Comparison of ENCODE assay signal across 17 mouse cellular contexts in the genomic region with DNA sequence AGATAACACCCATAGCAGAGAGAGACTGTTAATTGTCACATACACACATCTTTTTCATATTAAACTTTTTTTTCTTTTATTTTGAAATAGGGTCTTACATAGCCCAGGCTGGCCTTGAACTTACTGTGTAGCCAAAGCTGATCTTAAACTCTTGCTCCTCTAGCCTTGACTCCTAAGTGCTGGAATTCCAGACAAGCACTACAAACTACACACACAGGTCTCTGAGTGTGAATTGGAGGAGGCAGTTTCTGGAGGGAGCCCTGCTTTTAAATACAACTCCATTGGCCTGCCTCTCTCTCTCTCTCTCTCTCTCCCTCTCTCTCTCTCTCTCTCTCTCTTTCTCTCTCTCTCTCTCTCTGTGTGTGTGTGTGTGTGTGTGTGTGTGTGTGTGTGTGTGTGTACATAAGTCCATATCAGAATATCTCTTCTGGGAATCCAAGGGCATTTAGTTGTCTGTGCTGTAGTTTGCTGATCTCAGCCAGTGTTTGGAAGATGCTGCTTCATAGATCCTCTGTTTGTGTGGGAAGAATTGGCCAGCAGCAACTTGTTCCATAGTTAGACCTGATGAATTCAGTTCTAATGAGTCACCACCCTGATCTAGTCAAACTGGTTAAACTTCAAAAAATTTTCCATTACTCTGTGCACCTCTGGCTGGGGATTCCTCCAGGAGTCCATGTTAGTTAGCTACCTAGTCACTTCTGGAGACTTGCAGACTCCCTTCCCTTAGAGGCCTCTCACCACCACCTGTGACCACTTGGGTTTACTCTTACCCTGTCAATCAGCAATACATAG. TPM values are rescaled to one million over a fixed set of nuclear protein-coding genes. Genes with fewer than 3 reads are reported as not detected.
A peak's percentile ranks its signal among the peaks of the same experiment; 100 is the strongest.
DNase-seq lines count a peak whose midpoint lies in the region; ATAC-seq and TF ChIP-seq lines count a peak whose summit lies in the region.
"Had no signal": no experiment of that assay in that cellular context is flagged by ENCODE, and none has a peak within 500 bp of the region (broad histone marks: within the 10 kb centered on the region; RNA-seq: fewer than 3 reads in every experiment).

No protein-coding gene starts in this region.

- no peak overlapping the region for H3K4me3 ChIP-seq in intestine, embryonic 14.5 days (ENCODE audit: low read depth, low read length)
- H3K4me3 ChIP-seq in intestine, postnatal 0 days (ENCODE audit: low read depth, low read length), result no peak overlapping the region
- no peak overlapping the region for H3K4me3 ChIP-seq in lung, adult 2 months (replicated peaks; ENCODE audit: extremely low read depth, low read depth, low read length)
- no peak overlapping the region for H3K4me3 ChIP-seq in stomach, embryonic 14.5 days (ENCODE audit: low read depth, low read length)

- TF ChIP-seq CTCF in intestine, postnatal 0 days (IDR thresholded peaks at IDR 0.05; ENCODE audit: low read depth), result no peak
- TF ChIP-seq CTCF in lung, adult 2 months (IDR thresholded peaks at IDR 0.05; ENCODE audit: insufficient read depth, low read length), result no peak

- no peak overlapping the region for H3K9ac ChIP-seq in intestine, embryonic 14.5 days (ENCODE audit: low read length)
- H3K9ac ChIP-seq in intestine, postnatal 0 days (ENCODE audit: low read depth, low read length), result no peak overlapping the region
- no peak overlapping the region for H3K9ac ChIP-seq in stomach, embryonic 14.5 days (replicated peaks; ENCODE audit: low read depth, low read length)

- no peaks in the 10 kb centered on the region for H3K36me3 ChIP-seq in intestine, embryonic 14.5 days (ENCODE audit: control insufficient read depth, insufficient read depth, low read length)
- no peaks in the 10 kb centered on the region for H3K36me3 ChIP-seq in intestine, postnatal 0 days (ENCODE audit: control insufficient read depth, insufficient read depth)
- H3K36me3 ChIP-seq in stomach, embryonic 14.5 days (ENCODE audit: control insufficient read depth, insufficient read depth, low read length), result no peaks in the 10 kb centered on the region
- H3K36me3 ChIP-seq: liver, embryonic 13.5 days had no signal

- H3K9me3 ChIP-seq in intestine, embryonic 14.5 days (ENCODE audit: control insufficient read depth, low read length), result no peaks in the 10 kb centered on the region
- H3K9me3 ChIP-seq in intestine, postnatal 0 days (ENCODE audit: control insufficient read depth), result no peaks in the 10 kb centered on the region
- no peaks in the 10 kb centered on the region for H3K9me3 ChIP-seq in stomach, embryonic 14.5 days (ENCODE audit: control insufficient read depth, low read depth, low read length)
- H3K9me3 ChIP-seq: liver, embryonic 13.5 days had no signal

- 0 out of 2 replicates have a peak overlapping the region, but pooled peaks have one; percentile 76 for H3K4me2 ChIP-seq in intestine, embryonic 14.5 days (ENCODE audit: low read length)
- no peak overlapping the region for H3K4me2 ChIP-seq in intestine, postnatal 0 days (replicated peaks; ENCODE audit: low read depth)
- peak overlapping the region; percentile 69; the same call in 1 of the 2 replicates for H3K4me2 ChIP-seq in stomach, embryonic 14.5 days (replicated peaks; ENCODE audit: low read depth, low read length)

- TF ChIP-seq POLR2A in lung, adult 2 months (IDR thresholded peaks at IDR 0.05; ENCODE audit: borderline replicate concordance, extremely low read depth, low read depth, low read length), result no peak

- DNase-seq in intestine, embryonic 14.5 days (ENCODE audit: low spot score), result no peak
- DNase-seq in lung, postnatal 36 days, result peak; percentile 39
- no peak for DNase-seq in lung, adult 2 months
- DNase-seq in brain, adult 2 months (ENCODE audit: low read depth, low spot score), result peak; percentile 66
- DNase-seq in cerebellum, adult 18-20 months, result no peak
- DNase-seq: cerebellum, adult 2 months; gastrocnemius, postnatal 36 days; kidney, postnatal 4 days; right cerebral cortex, postnatal 25 days had no signal

- no peaks in the 10 kb centered on the region; the same call in 1 of the 2 replicates for H3K27me3 ChIP-seq in intestine, embryonic 14.5 days (replicated peaks; ENCODE audit: control insufficient read depth, insufficient read depth, low read length)
- H3K27me3 ChIP-seq in intestine, postnatal 0 days (replicated peaks; ENCODE audit: control insufficient read depth, insufficient read depth, low read length), result no peaks in the 10 kb centered on the region
- no peaks in the 10 kb centered on the region for H3K27me3 ChIP-seq in stomach, embryonic 14.5 days (ENCODE audit: control insufficient read depth, insufficient read depth, low read length)

- H3K27ac ChIP-seq in intestine, embryonic 14.5 days (ENCODE audit: low read depth), result no peak overlapping the region
- H3K27ac ChIP-seq in intestine, postnatal 0 days (ENCODE audit: low read depth, low read length), result no peak overlapping the region; the same call in none of the 2 replicates
- H3K27ac ChIP-seq in stomach, embryonic 14.5 days (ENCODE audit: low read length), result peak overlapping the region; percentile 39; the same call in 1 of the 2 replicates

- peaks cover 5% of the 10 kb centered on the region for H3K4me1 ChIP-seq in intestine, embryonic 14.5 days (replicated peaks; ENCODE audit: control insufficient read depth, insufficient read depth, low read length)
- 0 out of 2 replicates have a peak, but pooled peaks cover 2% of the 10 kb centered on the region for H3K4me1 ChIP-seq in intestine, postnatal 0 days (replicated peaks; ENCODE audit: control insufficient read depth, insufficient read depth, low read length)
- no peaks in the 10 kb centered on the region for H3K4me1 ChIP-seq in lung, adult 2 months (ENCODE audit: control insufficient read depth, insufficient read depth, low read length)
- H3K4me1 ChIP-seq in stomach, embryonic 14.5 days (ENCODE audit: control insufficient read depth, insufficient read depth, low read length), result peaks cover 14% of the 10 kb centered on the region; the same call in 1 of the 2 replicates

- no peak for ATAC-seq in intestine, embryonic 14.5 days (replicated peaks; ENCODE audit: low FRiP score, low TSS enrichment, low read depth)
- ATAC-seq in intestine, postnatal 0 days, result no peak
- ATAC-seq in stomach, embryonic 14.5 days (ENCODE audit: insufficient number of reproducible peaks, insufficient read depth, low FRiP score, low read depth), result no peak
- ATAC-seq: forebrain, embryonic 16.5 days had no signal

RNA-seq across cellular contexts. Expression of a gene that starts 1.9 kb away (rescaled TPM):
- 0.24 and 0.46 TPM in 2 replicates for polyA plus RNA-seq in intestine, embryonic 14.5 days (2014; fragmentation: Nextera tagmentation; extraction: Ambion mirVana)
- polyA plus RNA-seq in intestine, postnatal 0 days (2015; fragmentation: Nextera tagmentation; extraction: Ambion mirVana), result 0.64 and 1.1 TPM in 2 replicates
- polyA plus RNA-seq in lung, adult 2 months (2012; rRNA removed), result 20.1 and 93.1 TPM in 2 replicates
- 0.54 and 0.84 TPM in 2 replicates for polyA plus RNA-seq in stomach, embryonic 14.5 days (2014; fragmentation: Nextera tagmentation; extraction: Ambion mirVana)
- polyA plus RNA-seq: forebrain, embryonic 16.5 days had no signal

RNA-seq across cellular contexts. Expression of a gene that starts 8.8 kb away (rescaled TPM):
- not detected in 2 replicates for polyA plus RNA-seq in intestine, embryonic 14.5 days (2014; fragmentation: Nextera tagmentation; extraction: Ambion mirVana)
- 0.43 TPM in 1 of 2 replicates, not detected in the other for polyA plus RNA-seq in intestine, postnatal 0 days (2015; fragmentation: Nextera tagmentation; extraction: Ambion mirVana)
- polyA plus RNA-seq in lung, adult 2 months (2012; rRNA removed), result not detected in 2 replicates
- 0.66 TPM in 1 of 2 replicates, not detected in the other for polyA plus RNA-seq in stomach, embryonic 14.5 days (2014; fragmentation: Nextera tagmentation; extraction: Ambion mirVana)
- polyA plus RNA-seq: cerebellum, adult 2 months; embryonic facial prominence, embryonic 11.5 days; forebrain, embryonic 16.5 days; liver, embryonic 13.5 days; macrophage; midbrain, postnatal 0 days; thymus, postnatal 0 days had no signal

RNA-seq across cellular contexts. Expression of a gene that starts 11.1 kb away (rescaled TPM):
- 3.5 and 4.5 TPM in 2 replicates for polyA plus RNA-seq in intestine, embryonic 14.5 days (2014; fragmentation: Nextera tagmentation; extraction: Ambion mirVana)
- polyA plus RNA-seq in intestine, postnatal 0 days (2015; fragmentation: Nextera tagmentation; extraction: Ambion mirVana), result 6.4 and 6.5 TPM in 2 replicates
- polyA plus RNA-seq in lung, adult 2 months (2012; rRNA removed), result 12.9 and 66.3 TPM in 2 replicates
- 4.9 and 6.0 TPM in 2 replicates for polyA plus RNA-seq in stomach, embryonic 14.5 days (2014; fragmentation: Nextera tagmentation; extraction: Ambion mirVana)

RNA-seq across cellular contexts. Expression of a gene that starts 11.6 kb away (rescaled TPM):
- polyA plus RNA-seq in intestine, embryonic 14.5 days (2014; fragmentation: Nextera tagmentation; extraction: Ambion mirVana), result 0.53 and 1.2 TPM in 2 replicates
- 0.22 and 0.25 TPM in 2 replicates for polyA plus RNA-seq in intestine, postnatal 0 days (2015; fragmentation: Nextera tagmentation; extraction: Ambion mirVana)
- polyA plus RNA-seq in lung, adult 2 months (2012; rRNA removed), result 0.81 and 1.3 TPM in 2 replicates
- 0.73 and 0.75 TPM in 2 replicates for polyA plus RNA-seq in stomach, embryonic 14.5 days (2014; fragmentation: Nextera tagmentation; extraction: Ambion mirVana)

RNA-seq across cellular contexts. Expression of a gene that starts 20.8 kb away (rescaled TPM):
- 216 and 228 TPM in 2 replicates for polyA plus RNA-seq in intestine, embryonic 14.5 days (2014; fragmentation: Nextera tagmentation; extraction: Ambion mirVana)
- 70.6 and 76.6 TPM in 2 replicates for polyA plus RNA-seq in intestine, postnatal 0 days (2015; fragmentation: Nextera tagmentation; extraction: Ambion mirVana)
- 42.3 and 51.6 TPM in 2 replicates for polyA plus RNA-seq in lung, adult 2 months (2012; rRNA removed)
- 177 and 205 TPM in 2 replicates for polyA plus RNA-seq in stomach, embryonic 14.5 days (2014; fragmentation: Nextera tagmentation; extraction: Ambion mirVana)

Comparison
In these comparisons a context has a peak if more than half of its experiments do, and no peak if none do; other contexts are left out.
1. DNase-seq: peak in lung, postnatal 36 days (single experiment) and brain, adult 2 months (single experiment); none in intestine, embryonic 14.5 days (single experiment), lung, adult 2 months (single experiment) and cerebellum, adult 18-20 months (0 of 2).
2. RNA of a gene that starts 1.9 kb away (polyA plus RNA-seq): 20.1 to 93.1 TPM in lung, adult 2 months; 0.64 to 1.1 TPM in intestine, postnatal 0 days, 0.54 to 0.84 TPM in stomach, embryonic 14.5 days and 0.24 to 0.46 TPM in intestine, embryonic 14.5 days; every median in the first group is over 10 times any median in the second.